Mouse (Mus musculus) lung, postnatal 0 days (tissue): ENCODE data around the gene Extl2.

Source experiments
- CTCF ChIP-seq: IDR thresholded peaks from 2 replicates; pipeline ENCODE4 v1.5.1; 2016; ENCODE audit warnings: antibody characterized with exemption, mild to moderate bottlenecking
- EP300 ChIP-seq: IDR thresholded peaks from 2 replicates; pipeline ENCODE4 v1.6.1; 2016; ENCODE audit warnings: antibody characterized with exemption, mild to moderate bottlenecking, control low read depth

GRCm38 (mm10) chr3:116025701-116026100, 18.4 kb downstream of the Extl2 start:
- no peak for TF ChIP-seq CTCF
- TF ChIP-seq EP300: no peak
